Mouse (Mus musculus) heart, postnatal 0 days (tissue): ENCODE measurements at regions not wholly inside any gene's neighbourhood (a gene's known extent, or its start where the extent isn't known, plus 50 kb on each side); places are given as distances from the start of the nearest gene placed in this dataset.

ENCODE experiments used
- CTCF ChIP-seq: IDR thresholded peaks from 2 replicates; pipeline ENCODE4 v1.5.1; 2016; ENCODE audit warnings: antibody characterized with exemption, control low read depth, low read depth
- EP300 ChIP-seq: IDR thresholded peaks from 2 replicates; pipeline ENCODE4 v1.6.1; 2016; ENCODE audit warnings: antibody characterized with exemption, low read depth

- TF ChIP-seq CTCF (no peak), EP300 (no peak)
Measured at GRCm38 (mm10) chr15:62336454-62337284, 1413.9 kb upstream of the A1bg start.
